Mouse (Mus musculus) embryonic fibroblast, embryonic 13.5 days (primary cell): ENCODE data around the gene Rnf145. TPM values are rescaled to one million over a fixed set of nuclear protein-coding genes. Genes with fewer than 3 reads are reported as not detected.

Experiments
- H3K27ac ChIP-seq: 2 replicates; pipeline ENCODE4 v1.5.1; 2012; ENCODE audit warnings: low read length, control low read depth, inconsistent platforms; ENCODE audit not compliant: insufficient read depth
- H3K4me1 ChIP-seq: 2 replicates; pipeline ENCODE4 v1.6.1; 2011; ENCODE audit warnings: low read length; ENCODE audit not compliant: control insufficient read depth, insufficient read depth
- H3K4me3 ChIP-seq: 2 replicates; pipeline ENCODE4 v1.5.1; 2011; ENCODE audit warnings: mild to moderate bottlenecking, control low read depth, low read length; ENCODE audit not compliant: insufficient read depth
- CTCF ChIP-seq: IDR thresholded peaks from 2 replicates; pipeline ENCODE4 v1.5.1; 2011; ENCODE audit warnings: mild to moderate bottlenecking, control low read depth, low read length, moderate library complexity, borderline replicate concordance; ENCODE audit not compliant: insufficient read depth
- POLR2A ChIP-seq: IDR thresholded peaks from 2 replicates; pipeline ENCODE4 v1.6.1; 2011; ENCODE audit warnings: low read depth, mild to moderate bottlenecking, control low read depth, low read length, moderate library complexity
- polyA plus RNA-seq: library from polyadenylated mRNA; stranded (reverse); fragments of >200 nt; gene quantifications from 2 replicates; pipeline ENCODE4 v1.2.4, GENCODE M21; 2011; ENCODE audit warnings: low read depth; ENCODE audit not compliant: missing spikeins, insufficient read length

The Rnf145 gene
- polyA plus RNA-seq, 1 experiment, result 64.8 TPM

DNA sequence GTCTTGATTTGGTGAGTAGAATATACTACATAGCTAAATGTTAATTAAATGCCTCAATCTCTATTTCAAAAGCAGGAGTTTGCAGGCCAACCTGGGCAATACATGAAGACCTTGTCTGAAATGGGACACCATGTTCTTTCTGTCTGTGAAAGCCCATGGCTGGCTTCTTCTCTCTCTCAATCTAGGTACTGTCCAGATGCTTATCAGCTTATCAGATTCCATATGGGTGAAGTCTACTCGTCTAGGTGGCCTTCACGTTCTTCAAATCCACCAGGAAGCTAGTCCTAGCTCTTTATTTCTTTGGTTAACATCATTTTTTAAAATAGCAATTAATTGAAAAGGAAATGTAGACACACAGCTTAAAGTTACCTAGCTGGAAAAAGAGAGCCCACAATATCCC is 8.9 kb upstream of the Rnf145 start:
- no peak overlapping the region for H3K4me3 ChIP-seq
- no peaks in the 10 kb centered on the region for H3K4me1 ChIP-seq
- H3K27ac ChIP-seq, result no peak overlapping the region
- no peak for TF ChIP-seq POLR2A
- no peak for TF ChIP-seq CTCF

DNA sequence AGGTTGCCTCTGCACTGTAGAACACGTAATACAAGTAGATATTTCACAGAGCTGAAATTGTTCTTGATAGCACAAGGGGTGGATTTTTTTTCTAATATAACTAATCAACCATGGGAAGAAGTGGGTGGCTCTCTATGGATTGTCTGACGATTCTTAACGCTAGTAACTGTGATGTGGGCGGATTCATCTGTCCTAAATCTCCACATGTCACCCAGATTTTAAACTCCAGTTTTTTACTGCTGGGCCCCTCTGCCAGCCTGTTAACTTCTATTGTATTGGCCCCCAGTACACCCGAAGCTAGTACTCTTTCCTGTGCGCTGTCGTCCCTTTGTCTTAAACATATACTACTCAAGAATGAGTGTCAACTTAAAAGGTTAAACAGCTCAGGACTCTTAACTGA is 8.4 kb upstream of the Rnf145 start:
- no peak overlapping the region for H3K27ac ChIP-seq
- TF ChIP-seq POLR2A, result no peak
- TF ChIP-seq CTCF, result no peak

DNA sequence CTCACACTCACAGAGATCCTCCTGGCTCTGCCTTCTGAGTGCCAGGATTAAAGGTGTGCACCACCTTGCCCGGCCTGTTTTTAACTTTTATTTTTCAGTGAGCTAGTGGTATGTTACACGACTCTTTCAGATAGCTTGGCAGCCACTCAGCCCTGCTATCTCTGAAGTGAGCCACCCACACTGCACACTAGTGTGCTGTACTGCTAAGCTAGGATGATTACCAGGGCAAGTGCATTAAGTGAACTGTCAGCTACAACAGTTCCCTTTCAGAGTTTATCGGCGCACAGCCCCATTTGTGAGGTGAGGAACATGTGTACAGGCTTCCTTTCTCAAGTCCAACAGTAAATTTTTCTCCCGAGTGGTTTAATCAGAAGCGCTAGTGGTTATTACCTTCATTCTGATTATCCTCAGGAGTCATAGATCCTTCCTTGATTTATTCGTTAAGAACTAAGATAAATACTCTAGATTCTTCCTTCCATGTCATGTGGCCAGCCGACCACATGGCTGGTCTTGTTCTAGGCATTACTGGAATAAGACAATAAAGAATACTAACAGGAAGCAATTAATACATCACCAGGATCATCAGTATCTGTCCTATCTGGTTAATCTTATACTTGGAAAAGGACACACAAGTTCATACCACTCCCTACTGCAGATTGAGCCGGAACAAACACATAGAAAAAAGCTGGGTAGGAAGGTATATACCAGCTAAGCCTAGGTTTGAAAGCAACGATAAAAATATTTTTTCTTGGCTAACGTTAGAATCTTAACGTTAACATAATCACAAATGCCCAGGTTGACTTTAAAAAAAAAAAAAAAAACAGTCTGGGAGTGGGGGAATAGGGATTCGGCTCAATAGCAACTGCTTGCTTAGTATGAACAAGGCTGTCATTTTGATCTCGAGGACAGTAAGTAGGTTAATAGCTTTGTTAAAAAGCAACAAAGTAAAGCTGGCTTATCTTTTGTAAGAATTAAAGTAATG is 6.4 kb upstream of the Rnf145 start:
- Histone ChIP-seq H3K27ac (no peak overlapping the region), H3K4me1 (no peaks in the 10 kb centered on the region), H3K4me3 (no peak overlapping the region)
- TF ChIP-seq POLR2A (no peak), CTCF (no peak)

More for the DNA sequence above, 8.4 kb upstream of the Rnf145 start:
- Histone ChIP-seq H3K4me3 (no peak overlapping the region), H3K4me1 (no peaks in the 10 kb centered on the region)

DNA sequence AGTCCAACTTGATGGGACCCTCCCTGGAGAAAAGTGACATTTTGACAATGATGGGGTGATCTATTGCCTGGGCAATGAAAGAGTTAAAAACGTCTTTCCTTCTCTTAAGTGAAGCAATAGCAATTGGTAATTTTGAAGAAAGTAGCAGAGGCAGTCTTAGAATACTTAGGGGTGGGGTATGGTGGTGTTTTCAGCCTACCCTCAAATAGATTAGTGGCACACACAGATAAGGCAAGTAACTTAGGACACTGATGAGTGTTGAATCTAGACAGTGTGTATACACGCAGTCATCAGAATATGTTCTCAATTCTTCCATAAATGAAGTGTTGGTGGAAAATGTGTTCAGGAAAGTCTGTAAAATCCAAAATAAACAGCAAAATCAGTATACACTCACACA is 5.7 kb upstream of the Rnf145 start:
- H3K4me3 ChIP-seq, result no peak overlapping the region
- no peak for TF ChIP-seq POLR2A
- TF ChIP-seq CTCF, result no peak
- H3K27ac ChIP-seq, result no peak overlapping the region
- no peaks in the 10 kb centered on the region for H3K4me1 ChIP-seq

DNA sequence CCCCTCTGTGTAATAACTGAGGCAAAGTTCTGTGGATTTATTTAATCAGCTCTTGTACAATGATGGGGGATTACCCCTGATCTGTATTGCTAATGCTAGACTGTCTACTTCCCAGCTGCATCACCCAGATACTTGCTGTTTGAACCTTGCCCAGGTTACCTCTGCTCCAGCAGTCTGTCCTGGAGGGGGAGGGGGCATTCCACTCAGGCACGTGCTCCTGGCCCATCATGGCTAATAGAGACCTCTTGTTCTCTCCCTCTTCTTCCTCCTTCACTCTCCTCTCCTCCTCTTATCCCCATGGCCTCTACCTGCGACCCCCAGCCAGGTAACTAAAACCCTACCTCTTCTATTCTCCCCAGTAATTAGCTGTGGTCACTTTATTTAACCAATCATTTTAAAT is 4.1 kb upstream of the Rnf145 start:
- no peaks in the 10 kb centered on the region for H3K4me1 ChIP-seq
- H3K4me3 ChIP-seq, result no peak overlapping the region
- TF ChIP-seq POLR2A, result no peak
- H3K27ac ChIP-seq, result no peak overlapping the region

DNA sequence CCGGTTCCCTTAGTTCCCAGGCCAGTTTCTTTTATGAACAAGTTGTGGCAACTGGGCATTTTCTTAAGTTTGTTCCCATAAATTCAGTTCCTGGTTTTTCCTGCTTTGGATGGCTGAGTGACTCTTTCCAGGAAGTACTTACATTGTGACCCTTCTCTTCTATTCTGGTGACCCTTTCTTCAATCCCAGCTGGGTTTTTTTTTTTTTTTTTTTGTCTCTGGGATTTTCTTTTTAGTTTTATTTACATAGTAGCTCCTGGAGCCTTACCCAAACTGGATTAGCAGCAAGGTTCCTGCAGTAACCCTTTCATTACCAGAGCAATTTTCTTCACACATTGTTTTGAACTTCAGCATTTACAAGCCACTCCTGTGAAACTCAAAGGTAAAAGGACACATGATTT is 2.4 kb upstream of the Rnf145 start:
- Histone ChIP-seq H3K4me1 (peaks cover 2% of the 10 kb centered on the region; the same call in 1 of the 2 replicates), H3K4me3 (no peak overlapping the region), H3K27ac (no peak overlapping the region)
- no peak for TF ChIP-seq CTCF
- TF ChIP-seq POLR2A, result no peak

DNA sequence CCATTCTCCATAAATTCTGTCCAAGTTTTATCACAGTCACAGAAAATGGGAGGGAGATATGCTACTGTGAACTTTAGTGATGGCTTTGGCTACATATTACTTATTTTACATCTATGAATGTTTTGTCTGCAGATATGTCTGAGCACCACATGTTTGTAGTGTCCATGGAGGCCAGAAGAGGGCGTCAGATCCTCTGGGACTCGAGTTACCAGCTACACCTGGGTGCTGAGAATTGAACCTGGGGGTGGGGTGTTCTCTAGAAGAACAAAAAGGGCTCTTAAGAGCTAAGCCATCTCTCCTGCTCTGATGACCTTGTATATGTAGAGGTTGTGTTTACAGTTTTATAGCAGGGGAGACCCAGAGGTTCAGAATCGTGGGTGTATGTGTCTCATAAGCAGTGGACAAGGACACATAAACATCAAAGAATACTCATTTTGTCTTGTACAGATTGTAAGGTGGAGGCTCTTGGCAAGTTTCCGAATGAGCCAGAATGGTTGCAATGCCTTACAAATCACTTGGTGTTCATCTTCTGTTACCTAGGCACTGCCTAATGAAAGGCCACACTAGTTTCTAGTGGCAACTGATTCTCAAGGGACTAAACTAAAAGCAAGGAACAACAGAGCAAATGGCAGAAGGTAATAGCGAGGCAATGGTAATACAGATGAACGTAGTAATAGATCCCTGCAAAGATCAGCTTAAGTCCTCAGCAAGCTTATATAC is 1.0 kb upstream of the Rnf145 start:
- H3K27ac ChIP-seq, result no peak overlapping the region
- peaks cover 2% of the 10 kb centered on the region; the same call in 1 of the 2 replicates for H3K4me1 ChIP-seq
- TF ChIP-seq CTCF (no peak), POLR2A (no peak)
- H3K4me3 ChIP-seq, result no peak overlapping the region

DNA sequence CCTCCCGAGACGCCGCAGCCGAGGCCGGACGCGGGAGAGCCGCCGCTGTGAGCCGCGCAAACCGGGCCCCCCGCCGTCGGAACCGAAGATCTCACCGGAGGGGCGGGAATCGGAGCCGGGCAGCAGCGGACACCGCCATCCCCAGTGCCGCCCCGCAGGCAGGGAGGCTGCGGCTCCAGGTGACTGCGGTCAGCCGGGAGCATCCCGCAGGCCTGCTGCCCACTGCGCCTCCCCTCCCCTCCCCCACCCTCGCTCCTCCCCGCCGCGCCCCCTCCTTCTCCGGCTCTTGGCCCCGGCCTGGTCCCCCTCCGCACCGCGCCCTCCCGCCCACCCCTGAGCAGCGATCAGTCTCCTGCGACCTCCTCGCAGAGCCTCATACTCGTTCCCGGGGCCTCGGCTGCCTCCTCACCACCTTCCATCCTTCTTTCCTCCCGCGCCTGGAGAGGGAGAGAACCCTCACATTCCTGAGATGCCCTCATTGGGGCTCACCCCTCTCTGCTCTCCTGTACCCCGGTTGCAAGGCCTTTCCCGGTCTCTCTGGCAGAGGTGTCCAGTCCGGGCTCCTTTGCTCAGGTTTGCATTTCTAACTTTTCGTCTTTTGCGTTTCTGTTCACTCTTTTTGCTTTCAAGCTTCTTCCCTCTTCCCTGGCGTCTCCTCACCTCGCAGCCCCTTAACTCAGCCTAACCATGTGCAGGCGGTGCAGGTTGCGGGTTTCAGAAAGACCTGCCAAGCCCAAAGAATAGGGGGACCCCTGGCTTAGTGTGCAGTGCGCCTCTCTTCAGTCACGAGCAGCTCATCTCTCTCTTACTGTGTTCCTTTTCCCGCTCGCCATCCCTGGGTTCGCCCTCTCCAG is 559 bp downstream of the Rnf145 start:
- TF ChIP-seq POLR2A (no peak), CTCF (no peak)
- peak overlapping the region; percentile 69 for H3K27ac ChIP-seq
- peaks cover 2% of the 10 kb centered on the region; the same call in 1 of the 2 replicates for H3K4me1 ChIP-seq

DNA sequence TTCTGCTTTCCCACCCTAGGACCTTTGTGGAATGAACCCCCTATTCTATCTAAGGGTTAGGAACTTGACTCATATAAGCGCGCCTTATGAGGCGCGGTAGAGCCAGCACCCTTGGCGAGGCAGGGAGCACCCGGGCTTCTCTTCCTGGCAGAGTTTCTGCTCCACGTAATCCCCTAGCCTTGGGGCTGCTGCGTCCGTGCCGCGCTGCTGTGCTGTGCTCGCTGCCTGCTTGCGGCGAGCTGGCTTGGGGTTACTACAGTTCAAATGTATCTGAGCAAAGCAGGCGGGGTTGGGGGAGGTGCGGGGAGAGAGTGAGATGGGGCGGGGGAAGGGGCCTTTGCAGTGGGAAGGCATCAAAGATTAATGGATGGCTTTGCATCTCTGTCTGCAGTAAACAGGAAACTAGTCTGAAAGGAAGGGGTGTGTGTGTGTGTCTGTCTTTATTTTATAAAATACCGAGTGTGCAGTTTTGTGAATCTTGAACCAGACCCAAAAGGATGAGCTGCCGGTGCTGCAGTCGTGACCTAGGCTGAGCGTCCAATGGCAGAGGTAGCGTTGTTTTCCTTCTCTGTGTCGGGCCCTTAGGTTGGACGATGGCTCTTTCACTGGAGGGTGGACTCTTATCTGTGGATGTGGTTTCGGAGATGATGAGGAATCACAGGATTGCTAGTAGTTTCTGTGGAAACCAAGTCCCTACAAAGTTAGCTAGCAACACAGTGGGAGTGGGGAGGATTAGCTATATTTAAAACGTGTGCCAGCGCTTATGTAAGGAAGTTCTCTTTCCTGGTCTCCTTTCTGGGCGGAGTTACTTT is 1.4 kb downstream of the Rnf145 start:
- Histone ChIP-seq H3K27ac (peak overlapping the region; percentile 75), H3K4me1 (peaks cover 2% of the 10 kb centered on the region; the same call in 1 of the 2 replicates), H3K4me3 (peak overlapping the region; percentile 81)
- peak; percentile 76 for TF ChIP-seq POLR2A
- TF ChIP-seq CTCF, result no peak

More for the DNA sequence above, 559 bp downstream of the Rnf145 start:
- peak overlapping the region; percentile 81 for H3K4me3 ChIP-seq
